Mouse (Mus musculus): ENCODE data around the gene Angptl2. TPM values are rescaled to one million over a fixed set of nuclear protein-coding genes. Genes with fewer than 3 reads are reported as not detected.

The Angptl2 gene
- total and polyA plus RNA-seq, 3 experiments = 0.04 to 0.21 TPM; not detected in 1

DNA sequence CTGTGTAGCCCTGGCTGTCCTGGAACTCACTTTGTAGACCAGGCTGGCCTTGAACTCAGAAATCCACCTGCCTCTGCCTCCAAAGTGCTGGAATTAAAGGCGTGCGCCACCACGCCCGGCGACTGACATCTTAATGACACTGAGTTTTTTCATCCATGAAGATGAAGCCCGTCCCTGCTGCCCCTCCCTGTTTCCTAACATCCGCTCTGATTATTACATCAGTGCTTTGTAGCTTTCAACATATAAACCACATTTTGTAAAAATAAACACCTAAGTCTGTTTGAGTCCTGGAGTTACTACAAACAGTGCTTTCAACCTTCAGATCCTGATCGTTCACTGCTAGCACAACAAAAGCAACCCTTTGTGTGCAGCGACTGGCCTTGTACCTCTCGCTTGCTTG is 63.9 kb downstream of the Angptl2 start:
- dilution Hi-C loops (cut with MboI; ENCODE audit: extremely low pct_ligation_motif_present, extremely low pct_unique_long_range_greater_than_20kb, low sequenced_read_pairs) = no loop called here
- in situ Hi-C loops (cut with MboI; ENCODE audit: low pct_ligation_motif_present, low pct_unique_long_range_greater_than_20kb, low sequenced_read_pairs) = no loop called here
- peaks cover 0 to 8% of the 10 kb centered on the region in 2 experiments for H3K36me3 ChIP-seq (replicated peaks in 1 of 2; ENCODE audit: control insufficient read depth in 1 of 2, insufficient read depth in 1 of 2, low read length in 1 of 2)
- no peak for TF ChIP-seq MEF2A (IDR thresholded peaks at IDR 0.05; ENCODE audit: borderline replicate concordance, low read depth, low read length)
- no peak for TF ChIP-seq TCF12 (IDR thresholded peaks at IDR 0.05; ENCODE audit: low read depth, low read length)
- TF ChIP-seq MAZ (IDR thresholded peaks at IDR 0.05; ENCODE audit: low read depth, low read length) = no peak
- TF ChIP-seq CHD2 (IDR thresholded peaks at IDR 0.05; ENCODE audit: low read length) = no peak
- TF ChIP-seq BHLHE40 (IDR thresholded peaks at IDR 0.05; ENCODE audit: low read depth, low read length) = no peak
- H3K4me2 ChIP-seq (ENCODE audit: insufficient read depth, low read depth, poor library complexity, severe bottlenecking) = no peak overlapping the region
- H3K79me2 ChIP-seq (replicated peaks; ENCODE audit: control insufficient read depth, extremely low read depth, insufficient read depth, poor library complexity, severe bottlenecking) = no peaks in the 10 kb centered on the region
- H3K27ac ChIP-seq (ENCODE audit: insufficient read depth, low read depth) = no peak overlapping the region
- no peak overlapping the region for H3K9ac ChIP-seq (ENCODE audit: insufficient read depth, low read depth)
- no peak for DNase-seq (ENCODE audit: extremely low read depth)
- H3K27me3 ChIP-seq (replicated peaks) = no peaks in the 10 kb centered on the region
- no peak overlapping the region for H3K4me3 ChIP-seq (replicated peaks in 1 of 3; ENCODE audit: low read depth in 2 of 3, low read length in 2 of 3, poor library complexity in 1 of 3)
- H3K9me3 ChIP-seq (replicated peaks; ENCODE audit: low read length) = no peaks in the 10 kb centered on the region
- H3K4me1 ChIP-seq (ENCODE audit: control insufficient read depth in 1 of 2, insufficient read depth in 2 of 2) = peaks cover 4 to 6% of the 10 kb centered on the region in 2 experiments; a peak in 3 of 4 replicates

DNA sequence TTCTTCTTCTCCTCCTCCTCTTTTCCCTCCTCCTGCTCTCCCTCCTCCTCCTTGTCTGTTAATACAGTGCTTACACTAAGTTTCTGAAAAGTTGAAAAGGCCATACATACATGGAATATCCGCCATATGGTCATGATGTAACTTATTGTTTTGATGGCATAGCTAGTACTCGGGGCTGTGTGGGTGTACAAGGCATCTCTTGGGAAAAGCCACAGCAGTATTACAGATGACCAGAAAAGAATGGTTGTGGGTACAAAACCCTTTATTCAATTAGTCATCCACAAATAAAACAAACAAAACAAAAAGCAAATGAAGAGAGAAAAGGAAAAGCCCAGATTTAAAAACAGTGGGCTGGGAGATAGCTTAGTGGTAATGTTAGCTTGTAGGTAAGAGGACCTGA is 64.7 kb downstream of the Angptl2 start:
- no peak for DNase-seq (ENCODE audit: extremely low read depth)
- H3K9me3 ChIP-seq (replicated peaks; ENCODE audit: low read length) = no peaks in the 10 kb centered on the region
- H3K27me3 ChIP-seq (replicated peaks) = no peaks in the 10 kb centered on the region
- no peak overlapping the region for H3K27ac ChIP-seq (ENCODE audit: insufficient read depth, low read depth)
- dilution Hi-C loops (cut with MboI; ENCODE audit: extremely low pct_ligation_motif_present, extremely low pct_unique_long_range_greater_than_20kb, low sequenced_read_pairs) (no loop called here), in situ Hi-C loops (cut with MboI; ENCODE audit: low pct_ligation_motif_present, low pct_unique_long_range_greater_than_20kb, low sequenced_read_pairs) (no loop called here)
- H3K4me3 ChIP-seq (replicated peaks in 1 of 3; ENCODE audit: low read depth in 2 of 3, low read length in 2 of 3, poor library complexity in 1 of 3) = no peak overlapping the region
- no peak overlapping the region for H3K9ac ChIP-seq (ENCODE audit: insufficient read depth, low read depth)
- TF ChIP-seq GABPA (IDR thresholded peaks at IDR 0.05; ENCODE audit: insufficient replicate concordance, low read depth, low read length) (no peak), CHD1 (IDR thresholded peaks at IDR 0.05; ENCODE audit: low read depth, low read length) (no peak), NELFE (IDR thresholded peaks at IDR 0.05; ENCODE audit: low read depth, low read length) (no peak), ELF1 (IDR thresholded peaks at IDR 0.05; ENCODE audit: low read depth, low read length) (no peak), ETS1 (conservative IDR thresholded peaks at IDR 0.05; ENCODE audit: low read depth, low read length) (no peak), IRF4 (IDR thresholded peaks at IDR 0.05; ENCODE audit: low read depth, low read length) (no peak), JUND (conservative IDR thresholded peaks at IDR 0.05; ENCODE audit: low read depth, low read length) (no peak), NRF1 (IDR thresholded peaks at IDR 0.05; ENCODE audit: low read depth, low read length) (no peak), MEF2A (IDR thresholded peaks at IDR 0.05; ENCODE audit: borderline replicate concordance, low read depth, low read length) (no peak), MAFK (IDR thresholded peaks at IDR 0.05; ENCODE audit: insufficient replicate concordance, low read length) (no peak)
- H3K4me1 ChIP-seq (ENCODE audit: control insufficient read depth in 1 of 2, insufficient read depth in 2 of 2) = no peaks in the 10 kb centered on the region
- H3K4me2 ChIP-seq (ENCODE audit: insufficient read depth, low read depth, poor library complexity, severe bottlenecking) = no peak overlapping the region
- peaks cover 0 to 8% of the 10 kb centered on the region in 2 experiments for H3K36me3 ChIP-seq (replicated peaks in 1 of 2; ENCODE audit: control insufficient read depth in 1 of 2, insufficient read depth in 1 of 2, low read length in 1 of 2)
- no peaks in the 10 kb centered on the region for H3K79me2 ChIP-seq (replicated peaks; ENCODE audit: control insufficient read depth, extremely low read depth, insufficient read depth, poor library complexity, severe bottlenecking)

DNA sequence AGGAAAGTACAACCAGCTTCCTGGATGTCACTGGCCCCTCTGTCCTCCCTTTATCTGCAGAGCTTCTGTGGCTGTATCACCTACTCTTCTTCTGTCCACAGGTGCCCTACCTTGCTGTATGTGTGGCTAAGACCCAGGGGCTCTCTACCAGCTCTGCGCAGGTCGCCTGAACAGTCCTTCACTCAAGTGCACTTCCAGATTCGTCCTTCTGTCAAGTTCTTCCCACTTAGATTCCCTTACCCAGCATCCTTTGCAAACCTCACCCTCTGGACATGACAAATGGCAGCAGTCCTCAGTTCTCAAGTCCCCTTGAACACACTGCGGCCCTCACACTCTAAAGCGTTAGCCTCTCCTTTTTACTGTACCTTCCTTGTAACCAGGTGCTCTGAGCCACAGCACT is 65.9 kb downstream of the Angptl2 start:
- Histone ChIP-seq H3K9me3 (replicated peaks; ENCODE audit: low read length) (no peaks in the 10 kb centered on the region), H3K36me3 (replicated peaks in 1 of 2; ENCODE audit: control insufficient read depth in 1 of 2, insufficient read depth in 1 of 2, low read length in 1 of 2) (peaks cover 0 to 8% of the 10 kb centered on the region in 2 experiments), H3K27ac (ENCODE audit: insufficient read depth, low read depth) (no peak overlapping the region), H3K4me3 (replicated peaks in 1 of 3; ENCODE audit: low read depth in 2 of 3, low read length in 2 of 3, poor library complexity in 1 of 3) (no peak overlapping the region), H3K4me2 (ENCODE audit: insufficient read depth, low read depth, poor library complexity, severe bottlenecking) (no peak overlapping the region), H3K79me2 (replicated peaks; ENCODE audit: control insufficient read depth, extremely low read depth, insufficient read depth, poor library complexity, severe bottlenecking) (no peaks in the 10 kb centered on the region), H3K4me1 (ENCODE audit: control insufficient read depth in 1 of 2, insufficient read depth in 2 of 2) (no peaks in the 10 kb centered on the region), H3K9ac (ENCODE audit: insufficient read depth, low read depth) (no peak overlapping the region), H3K27me3 (replicated peaks) (no peaks in the 10 kb centered on the region)
- in situ Hi-C loops (cut with MboI; ENCODE audit: low pct_ligation_motif_present, low pct_unique_long_range_greater_than_20kb, low sequenced_read_pairs) (no loop called here), dilution Hi-C loops (cut with MboI; ENCODE audit: extremely low pct_ligation_motif_present, extremely low pct_unique_long_range_greater_than_20kb, low sequenced_read_pairs) (no loop called here)
- DNase-seq (ENCODE audit: extremely low read depth) = no peak
- TF ChIP-seq POLR2A (IDR thresholded peaks at IDR 0.05; ENCODE audit: low read depth, low read length) = no peak
- TF ChIP-seq JUN (IDR thresholded peaks at IDR 0.05; ENCODE audit: insufficient read depth, low read depth, low read length) = no peak
